Mouse (Mus musculus): ENCODE data around the gene Tjp3. TPM values are rescaled to one million over a fixed set of nuclear protein-coding genes. Genes with fewer than 3 reads are reported as not detected.
A peak's percentile ranks its signal among the peaks of the same experiment; 100 is the strongest.

Gene Tjp3
- polyA plus RNA-seq, 1 experiment = 3.0 TPM

DNA sequence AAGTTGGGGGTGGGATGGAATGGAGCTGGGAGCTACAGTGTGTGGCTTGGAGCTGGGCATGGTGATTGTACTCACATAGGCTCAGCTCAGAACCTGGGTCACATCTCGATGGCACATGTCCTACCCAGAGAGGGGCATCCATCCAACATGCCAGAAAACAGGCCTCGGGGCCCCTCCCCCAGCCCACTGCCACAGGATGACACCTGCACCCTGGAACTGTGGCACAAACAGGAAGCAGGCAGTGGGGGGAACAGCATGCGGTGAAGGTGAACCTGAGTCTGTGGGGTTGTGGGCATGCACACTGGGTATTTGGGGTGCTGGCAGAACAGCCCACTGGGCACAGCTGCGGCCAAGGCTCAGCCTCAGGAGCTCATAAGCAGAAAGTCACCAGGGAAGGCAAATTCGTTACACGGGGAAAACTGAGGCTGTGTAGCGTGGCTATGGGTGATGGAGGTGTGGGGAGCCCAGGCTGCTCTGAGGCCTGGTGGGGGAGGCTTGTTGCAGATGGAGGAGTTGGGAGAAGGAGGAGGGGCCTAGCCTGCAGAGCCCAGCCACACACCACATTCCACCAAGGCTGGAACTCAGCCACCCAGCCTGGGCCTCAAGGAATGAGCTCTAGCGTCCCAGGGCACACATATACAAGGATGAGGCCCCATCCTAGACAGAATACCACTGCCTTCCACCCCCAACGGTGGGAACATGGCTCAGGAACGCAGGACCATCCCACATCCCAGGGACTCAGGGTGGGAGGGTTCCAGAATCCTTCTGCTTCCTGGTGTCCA lies 38.0 kb upstream of the Tjp3 start:
- 23% methylated on average over 10 of the region's 10 CpGs for WGBS
- TF ChIP-seq CTCF (IDR thresholded peaks at IDR 0.05; ENCODE audit: control insufficient read depth, insufficient read depth, low read length) (no peak), POLR2A (IDR thresholded peaks at IDR 0.05; ENCODE audit: borderline replicate concordance, control insufficient read depth, low read depth, low read length) (0 out of 2 replicates have a peak, but pooled peaks have one; percentile 19)
- Histone ChIP-seq H3K4me3 (replicated peaks; ENCODE audit: control insufficient read depth, low read depth, low read length) (peak overlapping the region; percentile 37), H3K27ac (ENCODE audit: control insufficient read depth, insufficient read depth, low read depth, low read length, poor library complexity) (peak overlapping the region; percentile 69), H3K4me1 (ENCODE audit: control insufficient read depth, insufficient read depth, low read length) (peaks cover 6% of the 10 kb centered on the region; the same call in 1 of the 2 replicates)

DNA sequence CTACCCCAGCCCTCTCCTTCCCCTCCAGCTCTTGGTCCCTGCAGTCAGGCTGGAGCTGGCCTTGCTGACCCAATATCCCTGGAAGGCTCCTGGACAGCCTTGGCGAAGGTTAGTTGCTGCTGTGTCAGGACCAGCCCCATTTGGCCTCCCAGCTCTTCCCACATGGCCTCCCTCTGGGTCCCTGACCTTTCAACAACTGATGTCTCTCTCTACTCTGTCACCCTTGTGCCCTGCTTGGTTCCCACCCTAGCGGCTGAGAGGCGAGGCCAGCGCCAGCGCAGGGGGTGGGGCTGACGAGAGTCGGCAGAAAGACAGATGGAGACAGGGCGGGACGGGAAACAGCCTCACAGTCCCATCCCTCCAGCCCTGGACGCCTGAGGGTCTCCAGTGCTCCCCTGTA lies 37.0 kb upstream of the Tjp3 start, which contains the start of gene Tbxa2r:
TSS of gene Tbxa2r (plus strand) at position 346 of the 400 bp plus-strand sequence.
- peak within 1 kb of the TSS; percentile 37 for H3K4me3 ChIP-seq (replicated peaks; ENCODE audit: control insufficient read depth, low read depth, low read length)
- WGBS = 14% methylated on average over 10 of the region's 10 CpGs
- peak within 1 kb of the TSS; percentile 69 for H3K27ac ChIP-seq (ENCODE audit: control insufficient read depth, insufficient read depth, low read depth, low read length, poor library complexity)
- peaks cover 6% of the 10 kb centered on the region; the same call in 1 of the 2 replicates for H3K4me1 ChIP-seq (ENCODE audit: control insufficient read depth, insufficient read depth, low read length)
- TF ChIP-seq CTCF (IDR thresholded peaks at IDR 0.05; ENCODE audit: control insufficient read depth, insufficient read depth, low read length) (no peak), POLR2A (IDR thresholded peaks at IDR 0.05; ENCODE audit: borderline replicate concordance, control insufficient read depth, low read depth, low read length) (peak; percentile 36; the same call in 1 of the 2 replicates)

DNA sequence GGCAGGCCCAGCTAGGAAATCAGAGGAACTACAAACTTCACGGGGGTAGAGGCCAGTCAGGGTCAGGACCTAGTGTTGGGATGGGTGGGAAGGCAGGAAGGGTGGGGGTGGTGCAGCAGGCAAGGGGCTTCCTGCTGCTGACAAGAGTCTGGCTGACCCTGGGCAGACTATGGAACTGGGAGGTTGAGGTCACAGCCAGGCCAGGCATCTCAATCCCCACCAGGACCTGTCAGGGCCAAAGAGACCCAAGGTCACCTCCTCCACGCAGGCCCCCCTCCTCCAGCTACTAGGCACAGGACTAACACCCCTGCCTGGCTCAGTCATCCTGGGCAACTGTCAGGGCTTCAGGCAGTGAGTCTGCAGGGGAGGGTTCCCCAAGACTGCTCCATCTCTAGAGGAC lies 36.6 kb upstream of the Tjp3 start:
- Histone ChIP-seq H3K4me1 (ENCODE audit: control insufficient read depth, insufficient read depth, low read length) (peaks cover 6% of the 10 kb centered on the region; the same call in 1 of the 2 replicates), H3K4me3 (replicated peaks; ENCODE audit: control insufficient read depth, low read depth, low read length) (no peak overlapping the region)
- 46% methylated on average over 2 of the region's 2 CpGs for WGBS

DNA sequence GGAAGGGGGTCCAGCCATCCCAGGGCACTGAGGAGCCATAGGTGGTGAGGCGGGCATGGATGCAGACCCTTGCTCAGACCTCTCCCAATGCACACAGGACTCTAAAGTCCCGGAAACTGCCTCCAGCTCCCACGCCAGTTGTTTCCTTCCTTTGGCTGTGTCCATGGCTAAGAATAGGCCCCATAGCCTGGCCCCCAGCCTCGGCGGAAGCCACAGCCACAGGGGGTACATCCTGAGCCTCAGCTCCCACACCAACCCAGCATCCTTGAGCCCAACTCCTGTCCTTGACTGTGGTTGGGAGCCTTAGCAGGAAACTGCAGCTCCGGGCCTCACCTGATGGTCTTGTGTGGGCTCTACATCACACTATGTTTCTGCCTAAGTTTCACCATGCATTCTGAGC lies 35.5 kb upstream of the Tjp3 start:
- TF ChIP-seq POLR2A (IDR thresholded peaks at IDR 0.05; ENCODE audit: borderline replicate concordance, control insufficient read depth, low read depth, low read length) = no peak
- no peak for TF ChIP-seq CTCF (IDR thresholded peaks at IDR 0.05; ENCODE audit: control insufficient read depth, insufficient read depth, low read length)
- peaks cover 6% of the 10 kb centered on the region; the same call in 1 of the 2 replicates for H3K4me1 ChIP-seq (ENCODE audit: control insufficient read depth, insufficient read depth, low read length)
- no peak overlapping the region for H3K4me3 ChIP-seq (replicated peaks; ENCODE audit: control insufficient read depth, low read depth, low read length)
- H3K27ac ChIP-seq (ENCODE audit: control insufficient read depth, insufficient read depth, low read depth, low read length, poor library complexity) = no peak overlapping the region
- 19% methylated on average over 6 of the region's 6 CpGs for WGBS

More for the DNA sequence above, 36.6 kb upstream of the Tjp3 start:
- H3K27ac ChIP-seq (ENCODE audit: control insufficient read depth, insufficient read depth, low read depth, low read length, poor library complexity) = peak overlapping the region; percentile 69; the same call in 1 of the 2 replicates
- TF ChIP-seq CTCF (IDR thresholded peaks at IDR 0.05; ENCODE audit: control insufficient read depth, insufficient read depth, low read length) (no peak), POLR2A (IDR thresholded peaks at IDR 0.05; ENCODE audit: borderline replicate concordance, control insufficient read depth, low read depth, low read length) (no peak)

DNA sequence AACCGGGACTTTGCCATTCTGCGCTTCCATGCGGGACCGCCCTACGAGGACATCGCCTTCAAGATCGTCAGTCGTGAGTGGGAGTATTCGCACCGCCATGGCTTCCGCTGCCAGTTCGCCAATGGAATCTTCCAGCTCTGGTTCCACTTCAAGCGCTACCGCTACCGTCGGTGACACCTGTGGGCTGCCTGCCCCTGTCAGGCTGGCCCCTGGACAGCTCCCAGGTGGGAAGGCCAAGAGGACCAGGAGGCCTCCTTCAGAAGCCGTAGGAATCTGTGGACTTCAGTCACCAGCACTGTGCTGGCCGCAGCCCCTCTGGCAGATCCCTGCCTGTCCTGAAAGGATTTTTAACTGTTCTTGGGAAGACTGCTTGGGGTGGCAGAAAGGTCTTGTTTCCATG lies 34.4 kb upstream of the Tjp3 start:
- H3K4me1 ChIP-seq (ENCODE audit: control insufficient read depth, insufficient read depth, low read length) = peaks cover 7% of the 10 kb centered on the region; the same call in 1 of the 2 replicates
- H3K27ac ChIP-seq (ENCODE audit: control insufficient read depth, insufficient read depth, low read depth, low read length, poor library complexity) = no peak overlapping the region
- H3K4me3 ChIP-seq (replicated peaks; ENCODE audit: control insufficient read depth, low read depth, low read length) = no peak overlapping the region
- WGBS = 95% methylated on average over 18 of the region's 18 CpGs
- TF ChIP-seq POLR2A (IDR thresholded peaks at IDR 0.05; ENCODE audit: borderline replicate concordance, control insufficient read depth, low read depth, low read length) = no peak
- TF ChIP-seq CTCF (IDR thresholded peaks at IDR 0.05; ENCODE audit: control insufficient read depth, insufficient read depth, low read length) = no peak

DNA sequence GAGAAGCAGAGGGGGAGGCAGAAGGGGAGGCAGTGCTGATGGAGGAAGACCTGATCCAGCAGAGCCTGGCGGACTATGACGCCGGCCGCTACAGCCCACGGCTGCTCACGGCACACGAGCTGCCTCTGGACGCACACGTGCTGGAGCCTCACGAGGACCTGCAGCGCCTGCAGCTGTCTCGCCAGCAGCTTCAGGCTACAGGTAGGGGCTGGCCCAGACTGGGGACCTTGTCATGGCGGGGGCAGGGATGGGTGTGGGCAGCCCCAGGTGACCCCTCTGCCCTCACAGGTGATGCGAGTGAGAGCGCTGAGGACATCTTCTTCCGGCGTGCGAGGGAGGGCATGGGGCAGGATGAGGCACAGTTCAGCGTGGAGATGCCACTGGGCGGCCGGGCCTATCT lies 33.8 kb upstream of the Tjp3 start:
- Histone ChIP-seq H3K4me1 (ENCODE audit: control insufficient read depth, insufficient read depth, low read length) (peaks cover 7% of the 10 kb centered on the region; the same call in 1 of the 2 replicates), H3K4me3 (replicated peaks; ENCODE audit: control insufficient read depth, low read depth, low read length) (no peak overlapping the region), H3K27ac (ENCODE audit: control insufficient read depth, insufficient read depth, low read depth, low read length, poor library complexity) (no peak overlapping the region)
- WGBS = 96% methylated on average over 21 of the region's 21 CpGs
- no peak for TF ChIP-seq CTCF (IDR thresholded peaks at IDR 0.05; ENCODE audit: control insufficient read depth, insufficient read depth, low read length)
- TF ChIP-seq POLR2A (IDR thresholded peaks at IDR 0.05; ENCODE audit: borderline replicate concordance, control insufficient read depth, low read depth, low read length) = no peak

DNA sequence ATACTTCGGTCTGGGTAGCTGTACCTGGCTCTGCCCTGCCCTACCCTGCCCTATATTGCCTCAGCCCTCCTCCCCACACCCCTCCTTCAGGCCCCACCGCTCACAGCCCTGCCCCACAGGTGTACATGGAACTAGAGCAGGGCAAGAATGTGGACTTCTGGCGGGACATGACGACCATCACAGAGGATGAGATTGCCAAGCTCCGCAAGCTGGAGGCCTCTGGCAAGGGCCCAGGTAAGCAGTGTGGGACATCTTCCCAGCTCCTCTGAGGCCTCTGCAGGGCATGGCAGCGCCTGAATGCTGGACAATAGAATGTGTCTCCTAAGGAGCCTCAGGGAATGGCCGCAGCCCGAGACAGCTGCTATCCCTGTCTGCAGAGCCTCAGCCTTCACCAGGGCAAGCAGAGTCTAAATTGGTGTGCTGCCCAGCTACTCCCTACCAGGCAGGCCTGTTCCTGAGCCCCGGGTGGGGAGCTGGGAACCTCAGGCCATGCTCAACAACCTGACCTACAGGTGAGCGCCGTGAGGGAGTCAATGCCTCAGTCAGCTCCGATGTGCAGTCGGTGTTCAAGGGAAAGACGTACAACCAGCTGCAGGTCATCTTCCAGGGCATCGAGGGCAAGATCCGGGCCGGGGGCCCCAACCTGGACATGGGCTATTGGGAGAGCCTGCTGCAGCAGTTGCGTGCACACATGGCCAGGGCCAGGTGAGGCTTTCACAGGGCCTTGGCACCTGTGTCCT lies 32.6 kb upstream of the Tjp3 start:
- no peak overlapping the region for H3K27ac ChIP-seq (ENCODE audit: control insufficient read depth, insufficient read depth, low read depth, low read length, poor library complexity)
- WGBS = 94% methylated on average over 18 of the region's 18 CpGs
- H3K4me3 ChIP-seq (replicated peaks; ENCODE audit: control insufficient read depth, low read depth, low read length) = no peak overlapping the region
- TF ChIP-seq POLR2A (IDR thresholded peaks at IDR 0.05; ENCODE audit: borderline replicate concordance, control insufficient read depth, low read depth, low read length) (no peak), CTCF (IDR thresholded peaks at IDR 0.05; ENCODE audit: control insufficient read depth, insufficient read depth, low read length) (no peak)
- peaks cover 2% of the 10 kb centered on the region; the same call in 1 of the 2 replicates for H3K4me1 ChIP-seq (ENCODE audit: control insufficient read depth, insufficient read depth, low read length)

All from bone marrow, adult 2 months (tissue).